Mouse (Mus musculus): ENCODE results near the gene Slc35b4. TPM values are rescaled to one million over a fixed set of nuclear protein-coding genes. Genes with fewer than 3 reads are reported as not detected.

Slc35b4 gene
- polyA plus RNA-seq, 1 experiment = 18.3 TPM

GRCm38 (mm10) chr6:34110571-34110970 is 66.3 kb downstream of the Slc35b4 start:
- Histone ChIP-seq H3K79me2 (ENCODE audit: control insufficient read depth, insufficient read depth) (no peaks in the 10 kb centered on the region), H3K27me3 (ENCODE audit: control insufficient read depth, insufficient read depth, insufficient read length) (peaks cover 12% of the 10 kb centered on the region), H3K36me3 (ENCODE audit: control insufficient read depth, insufficient read depth) (no peaks in the 10 kb centered on the region), H3K4me3 (no peak overlapping the region), H3ac (ENCODE audit: control insufficient read depth, insufficient read length) (no peak overlapping the region), H3K4me2 (ENCODE audit: low read depth) (no peak overlapping the region)
- no peak for TF ChIP-seq POLR2AphosphoS2 (IDR thresholded peaks at IDR 0.05; ENCODE audit: insufficient read length, low read depth)
- no peak for TF ChIP-seq E2F4 (IDR thresholded peaks at IDR 0.05; ENCODE audit: insufficient read depth)
- TF ChIP-seq MYOG (IDR thresholded peaks at IDR 0.05; ENCODE audit: control insufficient read depth in 1 of 3, insufficient read depth in 1 of 3, insufficient read length in 2 of 3, low read depth in 2 of 3) = no peak
- no peak for TF ChIP-seq POLR2A (IDR thresholded peaks at IDR 0.05; ENCODE audit: insufficient read length, low read depth)
- no peak for TF ChIP-seq MYOD1 (IDR thresholded peaks at IDR 0.05; ENCODE audit: control insufficient read depth in 1 of 3, insufficient read length in 2 of 3, low read depth in 2 of 3)
- TF ChIP-seq TCF12 (IDR thresholded peaks at IDR 0.05; ENCODE audit: insufficient read depth, poor library complexity, severe bottlenecking) = no peak
- TF ChIP-seq TCF3 (IDR thresholded peaks at IDR 0.05; ENCODE audit: insufficient read length, low read depth) = no peak
- no peak for TF ChIP-seq USF1 (IDR thresholded peaks at IDR 0.05; ENCODE audit: low read depth)
- no peak for TF ChIP-seq CEBPB (IDR thresholded peaks at IDR 0.05; ENCODE audit: insufficient read depth, poor library complexity, severe bottlenecking)
- no peak for TF ChIP-seq MAX (IDR thresholded peaks at IDR 0.05; ENCODE audit: low read depth)
- no peak for TF ChIP-seq REST (IDR thresholded peaks at IDR 0.05; ENCODE audit: insufficient read depth, insufficient read length)

Other genes starting within 250 kb of the Slc35b4 start
- 0.11 TPM for gene Lrguk, start 147.7 kb downstream of the Slc35b4 start, polyA plus RNA-seq (2012; fragmentation: generic; extraction: Trizol)
- gene Akr1b3, start 140.4 kb upstream of the Slc35b4 start, polyA plus RNA-seq (2012; fragmentation: generic; extraction: Trizol) = 493 TPM
- 167 TPM for gene Akr1b8, start 177.0 kb upstream of the Slc35b4 start, polyA plus RNA-seq (2012; fragmentation: generic; extraction: Trizol)
- gene Akr1b10, start 207.1 kb upstream of the Slc35b4 start, polyA plus RNA-seq (2012; fragmentation: generic; extraction: Trizol) = 38.2 TPM
- 19.4 TPM for gene Akr1b7, start 235.2 kb upstream of the Slc35b4 start, polyA plus RNA-seq (2012; fragmentation: generic; extraction: Trizol)

Measured in myocyte (in vitro differentiated cells).